Mouse (Mus musculus) liver, postnatal 0 days (tissue): ENCODE results near the gene Gm10961.

Source experiments
- CTCF ChIP-seq: sonication (generic); IDR thresholded peaks from 2 replicates; pipeline ENCODE4 v1.5.1; 2016; ENCODE audit warnings: antibody characterized with exemption, low read depth
- EP300 ChIP-seq: IDR thresholded peaks from 2 replicates; pipeline ENCODE4 v1.6.1; 2016; ENCODE audit warnings: antibody characterized with exemption, low read depth, mild to moderate bottlenecking

DNA sequence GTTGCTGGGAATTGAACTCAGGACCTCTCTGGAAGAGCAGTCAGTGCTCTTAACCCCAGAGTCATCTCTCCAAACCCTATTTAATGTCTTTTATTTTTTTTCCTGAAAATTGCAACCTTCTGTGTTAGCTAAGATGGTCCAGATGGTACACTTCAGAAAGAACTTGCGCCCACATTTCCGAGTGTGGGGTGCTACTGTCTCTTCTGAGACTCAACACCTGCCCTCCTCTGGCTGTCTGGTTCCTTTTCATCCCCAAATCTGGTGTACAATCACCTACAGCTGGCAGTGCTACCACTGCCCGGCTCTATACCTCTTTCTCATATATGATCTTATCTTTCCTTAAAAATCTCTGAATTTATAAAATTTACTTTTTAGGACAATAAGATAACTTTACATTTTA, 21.8 kb downstream of the Gm10961 start:
- TF ChIP-seq CTCF, result no peak
- TF ChIP-seq EP300, result no peak
